Mouse (Mus musculus) neural tube, embryonic 14.5 days (tissue): ENCODE results near the gene Tprg. TPM values are rescaled to one million over a fixed set of nuclear protein-coding genes. Genes with fewer than 3 reads are reported as not detected.

Experiments
- ATAC-seq: fragments of 200-750 bp; cut with Nextera tagmentation; 2 replicates; pipeline ENCODE4 v1.8.0; 2017; ENCODE audit warnings: low read depth, mild to moderate bottlenecking, moderate TSS enrichment, moderate library complexity
- H3K27ac ChIP-seq: fragments of 300-500 bp; sonication (generic); 2 replicates; pipeline ENCODE4 v1.5.1; 2014; ENCODE audit warnings: low read depth, mild to moderate bottlenecking, control low read depth, low read length, moderate library complexity, mixed read lengths
- H3K27me3 ChIP-seq: fragments of 300-500 bp; sonication (generic); 2 replicates; pipeline ENCODE4 v1.6.1; 2014; ENCODE audit warnings: low read length; ENCODE audit not compliant: control insufficient read depth, insufficient read depth
- H3K36me3 ChIP-seq: fragments of 300-500 bp; sonication (generic); 2 replicates; pipeline ENCODE4 v1.6.1; 2014; ENCODE audit warnings: low read length, mixed read lengths; ENCODE audit not compliant: control insufficient read depth, insufficient read depth
- H3K4me1 ChIP-seq: fragments of 300-500 bp; sonication (generic); 2 replicates; pipeline ENCODE4 v1.6.1; 2014; ENCODE audit warnings: low read length; ENCODE audit not compliant: control insufficient read depth, insufficient read depth
- H3K4me2 ChIP-seq: fragments of 300-500 bp; sonication (generic); 2 replicates; pipeline ENCODE4 v1.6.1; 2014; ENCODE audit warnings: mild to moderate bottlenecking, low read depth, low read length, control low read depth
- H3K4me3 ChIP-seq: fragments of 300-500 bp; sonication (generic); 2 replicates; pipeline ENCODE4 v1.5.1; 2014; ENCODE audit warnings: low read depth, low read length, control low read depth, mixed read lengths
- H3K9ac ChIP-seq: fragments of 300-500 bp; sonication (generic); replicated peaks from 2 replicates; pipeline ENCODE4 v1.6.1; 2014; ENCODE audit warnings: low read depth, mild to moderate bottlenecking, control low read depth, low read length, mixed read lengths
- H3K9me3 ChIP-seq: fragments of 300-500 bp; sonication (generic); 2 replicates; pipeline ENCODE4 v1.6.1; 2016; ENCODE audit warnings: low read length; ENCODE audit not compliant: control insufficient read depth
- WGBS: fragments of 180-500 bp; shearing (Covaris S2); extraction: QIAGEN DNeasy Blood & Tissue Kit; methylation state at CpG from one replicate; pipeline ENCODE4 v1.1.7; 2014; 5-methylcytosine and 5-hydroxymethylcytosine counted together
- polyA plus RNA-seq: library from polyadenylated mRNA; unstranded; fragments of >200 nt; fragmentation: Nextera tagmentation; extraction: Ambion mirVana; gene quantifications from 2 replicates; pipeline ENCODE4 v1.2.1, GENCODE M21; 2014

Gene Tprg
- polyA plus RNA-seq, 1 experiment from 2014 or later, result not detected

DNA sequence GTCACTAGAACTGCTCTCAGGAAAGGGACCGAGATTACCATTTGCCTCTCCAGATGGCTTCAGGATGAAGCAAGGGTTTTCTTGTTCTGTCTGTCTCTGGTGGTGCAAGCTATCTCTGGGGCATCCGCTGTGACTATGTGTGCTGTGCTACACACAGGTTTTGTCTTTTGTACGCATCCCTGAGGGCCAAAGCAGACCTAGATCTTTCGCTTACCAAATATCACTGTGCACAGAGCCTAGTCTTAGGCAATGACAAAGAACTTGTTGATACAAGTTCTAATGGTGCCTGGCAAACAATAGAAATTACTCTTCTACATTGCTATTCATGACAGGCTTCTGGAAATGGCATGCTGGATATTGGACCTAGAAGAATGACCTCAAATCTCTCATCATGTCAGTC is 16.0 kb downstream of the Tprg start:
- no peak for ATAC-seq
- WGBS, result 95% methylated on average over 4 of the region's 4 CpGs
- Histone ChIP-seq H3K27me3 (no peaks in the 10 kb centered on the region), H3K9me3 (no peaks in the 10 kb centered on the region), H3K36me3 (no peaks in the 10 kb centered on the region), H3K4me2 (no peak overlapping the region), H3K27ac (no peak overlapping the region), H3K9ac (no peak overlapping the region), H3K4me3 (no peak overlapping the region), H3K4me1 (no peaks in the 10 kb centered on the region)

DNA sequence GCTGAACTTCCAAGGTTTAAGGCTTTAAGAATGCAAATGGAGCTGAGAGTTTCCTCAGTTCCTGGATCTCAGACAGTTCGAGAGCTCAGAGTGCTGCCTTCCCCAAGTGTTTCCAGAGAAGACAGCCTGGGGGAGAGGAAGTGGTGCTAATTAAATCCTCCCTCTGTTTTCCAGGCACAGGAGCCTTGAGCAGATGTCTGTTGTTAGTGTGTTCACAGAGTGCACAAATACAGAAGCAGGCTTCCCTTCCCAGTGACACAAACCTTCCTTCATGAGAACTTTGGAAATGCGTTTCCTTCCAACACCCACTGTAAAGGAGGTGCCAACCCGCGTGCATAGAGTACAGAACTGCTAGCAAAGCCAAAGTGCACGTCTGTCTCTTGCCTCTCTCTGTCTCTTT is 27.4 kb downstream of the Tprg start:
- H3K4me2 ChIP-seq, result no peak overlapping the region
- WGBS, result 82% methylated on average over 5 of the region's 5 CpGs
- ATAC-seq, result no peak

DNA sequence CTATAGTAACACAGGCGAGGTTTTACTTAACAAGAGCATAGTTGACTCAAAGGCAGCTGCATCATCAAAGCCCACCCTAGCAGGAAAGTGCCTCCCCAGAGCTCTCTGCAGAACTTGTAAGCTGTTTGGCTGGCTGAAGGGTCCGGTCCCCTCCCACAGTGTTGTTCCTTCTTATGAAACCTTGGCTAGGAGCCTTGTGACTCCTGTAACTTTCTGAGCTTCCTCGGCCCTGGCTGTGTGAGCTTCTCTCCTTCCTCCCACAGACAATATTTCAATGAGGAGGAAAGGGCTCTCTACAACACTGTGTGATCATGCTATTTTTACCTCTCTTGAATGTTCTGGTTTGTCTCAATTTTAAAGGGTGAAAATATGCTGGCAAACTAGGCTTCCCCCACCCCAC is 28.5 kb downstream of the Tprg start:
- Histone ChIP-seq H3K4me2 (no peak overlapping the region), H3K4me1 (no peaks in the 10 kb centered on the region), H3K9me3 (no peaks in the 10 kb centered on the region), H3K27me3 (no peaks in the 10 kb centered on the region), H3K27ac (no peak overlapping the region), H3K4me3 (no peak overlapping the region), H3K36me3 (no peaks in the 10 kb centered on the region), H3K9ac (no peak overlapping the region)
- no peak for ATAC-seq
- WGBS, result 83% methylated on average over 3 of the region's 3 CpGs

More for the DNA sequence above, 27.4 kb downstream of the Tprg start:
- Histone ChIP-seq H3K4me1 (no peaks in the 10 kb centered on the region), H3K9me3 (no peaks in the 10 kb centered on the region), H3K27me3 (no peaks in the 10 kb centered on the region), H3K9ac (no peak overlapping the region), H3K4me3 (no peak overlapping the region), H3K27ac (no peak overlapping the region), H3K36me3 (no peaks in the 10 kb centered on the region)

DNA sequence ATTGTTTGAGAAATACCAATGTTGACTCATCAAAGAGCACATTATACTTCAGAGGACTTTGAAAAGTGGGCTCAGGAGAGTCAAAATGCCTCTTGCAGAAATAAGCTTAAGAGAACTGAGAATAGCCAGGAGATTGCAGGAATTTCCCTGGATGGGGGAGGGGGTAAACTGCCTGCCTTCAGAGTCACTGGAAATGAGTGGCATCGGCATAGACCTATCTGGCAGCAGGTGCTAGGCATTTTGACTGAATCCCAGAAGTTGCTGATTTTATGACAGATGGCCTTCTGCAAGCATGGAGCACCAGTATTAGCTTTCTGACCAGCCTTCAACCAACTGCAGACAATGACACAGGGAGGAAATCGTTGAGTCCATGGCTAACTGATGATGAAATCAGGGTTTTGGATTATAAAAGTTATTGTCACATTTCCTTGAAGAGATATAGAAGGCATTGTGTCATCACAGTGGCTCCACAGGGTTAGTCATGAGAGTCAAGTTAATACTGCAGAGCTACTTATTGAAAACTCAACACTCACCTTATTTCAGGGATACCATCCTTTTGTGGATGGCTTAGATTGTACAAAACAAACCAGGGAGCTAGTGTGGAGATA is 39.1 kb downstream of the Tprg start:
- Histone ChIP-seq H3K27me3 (no peaks in the 10 kb centered on the region), H3K36me3 (no peaks in the 10 kb centered on the region), H3K9me3 (no peaks in the 10 kb centered on the region), H3K9ac (no peak overlapping the region), H3K4me2 (no peak overlapping the region), H3K27ac (no peak overlapping the region), H3K4me1 (no peaks in the 10 kb centered on the region), H3K4me3 (no peak overlapping the region)
- WGBS, result 85% methylated on average over 2 of the region's 2 CpGs
- no peak for ATAC-seq

DNA sequence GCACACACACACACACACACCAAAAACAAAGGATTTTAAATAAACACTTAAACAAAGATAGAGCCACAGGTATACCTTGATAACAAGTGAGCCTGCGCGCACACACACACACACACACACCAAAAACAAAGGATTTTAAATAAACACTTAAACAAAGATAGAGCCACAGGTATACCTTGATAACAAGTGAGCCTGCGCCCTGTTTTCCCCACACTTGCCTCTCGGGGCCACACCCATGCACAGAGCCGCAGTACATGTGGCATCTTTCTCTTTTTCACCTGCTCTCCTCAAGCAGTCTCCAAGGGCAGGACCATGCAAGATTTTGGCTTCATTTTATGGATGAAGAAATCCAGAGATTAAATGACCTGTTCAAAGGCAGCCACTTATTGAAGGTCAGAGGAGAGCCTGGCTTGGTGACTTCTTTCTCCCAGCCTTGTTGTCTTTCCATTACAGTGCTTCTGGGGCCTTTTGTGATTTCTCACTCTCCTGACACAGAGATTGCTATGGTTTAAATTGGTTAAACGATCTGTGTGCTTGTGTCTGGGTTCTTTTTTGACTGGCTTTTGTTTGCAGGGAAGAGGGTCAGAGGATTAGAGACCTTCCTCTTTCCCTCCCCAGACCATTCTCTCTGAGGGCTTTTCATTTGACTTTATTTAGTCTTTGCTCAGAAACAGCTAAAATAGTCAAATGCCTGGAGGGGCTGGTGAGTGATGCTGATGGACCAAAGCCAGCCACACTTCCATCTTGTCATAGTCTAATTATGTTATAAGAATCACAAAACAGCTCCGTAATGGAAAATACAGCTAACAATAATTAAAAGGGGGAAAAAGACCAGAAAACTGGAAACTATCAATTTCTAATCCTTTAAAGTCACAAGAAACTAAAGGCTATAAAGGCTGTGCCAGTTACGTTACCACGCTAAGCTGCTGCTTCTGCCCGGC is 46.9 kb downstream of the Tprg start:
- no peaks in the 10 kb centered on the region; the same call in 1 of the 2 replicates for H3K27me3 ChIP-seq
- no peak for ATAC-seq
- H3K9ac ChIP-seq, result no peak overlapping the region
- 53% methylated on average over 10 of the region's 10 CpGs for WGBS
- no peaks in the 10 kb centered on the region for H3K9me3 ChIP-seq
- H3K4me2 ChIP-seq, result no peak overlapping the region
- H3K4me3 ChIP-seq, result no peak overlapping the region
- no peaks in the 10 kb centered on the region for H3K36me3 ChIP-seq
- no peak overlapping the region for H3K27ac ChIP-seq
- no peaks in the 10 kb centered on the region for H3K4me1 ChIP-seq

DNA sequence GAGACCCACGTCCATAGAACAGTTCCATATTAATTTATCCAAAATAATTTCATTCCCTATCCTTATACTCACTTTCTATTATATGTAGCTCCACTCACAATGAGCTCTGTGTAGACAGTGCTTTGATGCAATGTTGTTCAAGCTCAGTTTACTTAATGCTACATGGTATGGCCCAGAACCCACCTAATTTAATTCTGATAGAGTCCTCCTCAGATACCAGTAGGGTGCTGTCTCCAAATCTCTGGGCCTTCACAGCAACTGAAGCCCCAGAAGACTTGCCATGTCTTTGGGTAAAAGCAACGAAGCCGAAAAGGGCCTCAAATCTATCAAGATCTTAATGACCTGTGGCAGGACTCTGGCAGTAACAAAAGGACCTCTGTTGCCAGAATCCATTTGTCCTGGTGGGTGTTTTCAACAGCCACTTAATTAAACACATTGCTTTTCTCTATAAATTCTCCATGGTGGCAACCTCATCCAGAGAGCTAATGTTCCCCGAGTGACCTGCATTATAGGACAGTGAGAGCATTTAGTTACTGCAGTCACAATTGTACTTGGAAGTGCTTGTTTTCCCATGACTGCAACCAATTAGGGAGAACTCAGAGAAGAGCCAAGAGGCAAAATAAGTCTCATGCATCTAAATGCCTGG is 48.6 kb downstream of the Tprg start:
- ATAC-seq, result peak; percentile 76

DNA sequence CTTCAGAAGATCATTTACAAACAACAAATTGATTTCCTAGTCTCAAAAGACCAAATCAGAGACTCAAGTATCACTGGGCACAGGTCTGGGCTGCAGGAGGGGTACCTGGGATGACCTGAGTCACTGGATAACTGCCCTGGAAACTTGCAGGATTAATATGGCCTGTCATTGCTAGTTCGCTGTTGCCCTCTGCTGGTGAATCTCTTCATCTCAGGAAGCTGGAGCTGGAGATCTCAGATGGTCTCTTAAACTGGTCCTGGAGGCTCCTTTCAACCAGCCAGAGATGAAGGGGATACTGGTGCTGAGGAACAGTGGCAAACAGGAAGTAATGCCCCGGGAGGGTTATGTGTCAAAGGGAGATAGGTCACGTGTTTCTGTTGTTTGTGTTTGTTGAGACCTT is 63.0 kb downstream of the Tprg start:
- WGBS, result 5% methylated on average over 3 of the region's 3 CpGs
- peak; percentile 77; the same call in 1 of the 2 replicates for ATAC-seq

More for the DNA sequence above, 48.6 kb downstream of the Tprg start:
- 20% methylated on average over 4 of the region's 4 CpGs for WGBS
- Histone ChIP-seq H3K4me3 (no peak overlapping the region), H3K4me2 (no peak overlapping the region), H3K9me3 (no peaks in the 10 kb centered on the region), H3K4me1 (no peaks in the 10 kb centered on the region), H3K36me3 (no peaks in the 10 kb centered on the region), H3K9ac (no peak overlapping the region), H3K27me3 (no peaks in the 10 kb centered on the region; the same call in 1 of the 2 replicates), H3K27ac (no peak overlapping the region)

DNA sequence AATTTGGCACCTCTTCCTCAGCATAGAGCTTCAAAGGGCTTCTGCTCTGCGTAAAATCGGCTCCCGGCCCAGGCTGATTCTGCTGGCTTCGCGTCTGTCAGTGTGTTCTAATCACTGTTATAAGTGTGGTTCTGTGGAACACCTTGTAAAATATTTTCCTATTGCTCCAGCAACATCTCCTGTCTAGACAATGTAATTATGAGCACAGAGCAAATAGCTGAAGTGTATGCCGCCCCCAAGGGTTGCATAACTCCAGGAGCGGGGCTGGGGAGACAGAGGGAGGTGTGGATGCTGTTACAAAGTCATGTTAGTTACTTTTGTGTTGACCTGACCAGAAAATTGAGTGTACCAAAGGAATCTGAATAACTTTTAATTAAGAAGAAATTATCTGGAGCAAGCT is 81.2 kb downstream of the Tprg start:
- Histone ChIP-seq H3K9ac (no peak overlapping the region), H3K27me3 (no peaks in the 10 kb centered on the region), H3K9me3 (no peaks in the 10 kb centered on the region), H3K27ac (no peak overlapping the region), H3K4me2 (no peak overlapping the region), H3K4me3 (no peak overlapping the region), H3K36me3 (no peaks in the 10 kb centered on the region), H3K4me1 (no peaks in the 10 kb centered on the region)
- no peak for ATAC-seq
- 91% methylated on average over 7 of the region's 7 CpGs for whole genome bisulfite sequencing

More for the DNA sequence above, 63.0 kb downstream of the Tprg start:
- Histone ChIP-seq H3K4me3 (no peak overlapping the region), H3K9me3 (no peaks in the 10 kb centered on the region), H3K27me3 (no peaks in the 10 kb centered on the region), H3K4me2 (no peak overlapping the region), H3K9ac (no peak overlapping the region), H3K36me3 (no peaks in the 10 kb centered on the region), H3K4me1 (no peaks in the 10 kb centered on the region), H3K27ac (no peak overlapping the region)

DNA sequence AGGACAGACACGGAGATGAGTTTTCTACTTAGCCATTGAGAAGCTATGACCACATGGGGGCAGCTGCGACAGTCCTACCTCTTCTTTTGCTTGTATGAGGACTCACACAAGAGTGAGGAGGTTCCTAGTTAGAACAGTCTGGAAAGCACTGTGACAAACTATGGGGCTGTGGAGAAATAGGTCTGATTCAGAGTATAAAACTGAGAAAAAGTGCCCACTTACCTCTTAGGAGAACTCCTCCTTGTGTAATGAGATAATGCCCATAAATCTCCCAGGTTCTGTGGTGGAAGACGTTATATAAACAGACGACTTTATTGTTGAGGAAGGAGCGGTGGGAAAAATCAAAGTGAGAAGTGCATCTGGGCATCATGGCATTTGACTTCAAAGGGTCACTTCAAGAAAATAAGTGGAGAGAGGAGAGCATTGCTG is 83.4 kb downstream of the Tprg start:
- Histone ChIP-seq H3K27ac (no peak overlapping the region), H3K4me3 (no peak overlapping the region), H3K9me3 (no peaks in the 10 kb centered on the region), H3K4me2 (no peak overlapping the region), H3K4me1 (no peaks in the 10 kb centered on the region), H3K9ac (no peak overlapping the region), H3K27me3 (no peaks in the 10 kb centered on the region), H3K36me3 (no peaks in the 10 kb centered on the region)
- ATAC-seq, result no peak
- 47% methylated on average over 5 of the region's 5 CpGs for WGBS
